Mouse (Mus musculus) bone marrow, adult 2 months (tissue): ENCODE data around the gene Gm29276. TPM values are rescaled to one million over a fixed set of nuclear protein-coding genes. Genes with fewer than 3 reads are reported as not detected.
"Not testable (repeated sequence)": the region's sequence is repeated elsewhere in the genome, so short reads cannot be mapped to it uniquely, and the experiment has no call there.

Experiments used
- H3K27ac ChIP-seq: fragments of 200-500 bp; 2 replicates; pipeline ENCODE4 v1.5.1; 2012; ENCODE audit warnings: low read depth, mild to moderate bottlenecking, control low read depth, inconsistent platforms, low read length; ENCODE audit not compliant: control insufficient read depth, poor library complexity, insufficient read depth
- H3K4me1 ChIP-seq: fragments of 200-500 bp; 2 replicates; pipeline ENCODE4 v1.6.1; 2011; ENCODE audit warnings: low read length; ENCODE audit not compliant: control insufficient read depth, insufficient read depth
- H3K4me3 ChIP-seq: fragments of 200-500 bp; replicated peaks from 2 replicates; pipeline ENCODE3; 2011; ENCODE audit warnings: mild to moderate bottlenecking, low read depth, low read length, control low read depth; ENCODE audit not compliant: control insufficient read depth
- WGBS: fragments of 180-500 bp; shearing (Covaris S2); methylation state at CpG from one replicate; pipeline ENCODE4 v1.1.7; 2018; 5-methylcytosine and 5-hydroxymethylcytosine counted together
- polyA plus RNA-seq: library from polyadenylated mRNA; stranded (reverse); fragments of >200 nt; gene quantifications from 2 replicates; pipeline ENCODE4 v1.2.4, GENCODE M21; 2011; ENCODE audit warnings: low replicate concordance; ENCODE audit not compliant: missing spikeins, insufficient read depth, insufficient read length

The Gm29276 gene
- polyA plus RNA-seq: not detected in 2 replicates

DNA sequence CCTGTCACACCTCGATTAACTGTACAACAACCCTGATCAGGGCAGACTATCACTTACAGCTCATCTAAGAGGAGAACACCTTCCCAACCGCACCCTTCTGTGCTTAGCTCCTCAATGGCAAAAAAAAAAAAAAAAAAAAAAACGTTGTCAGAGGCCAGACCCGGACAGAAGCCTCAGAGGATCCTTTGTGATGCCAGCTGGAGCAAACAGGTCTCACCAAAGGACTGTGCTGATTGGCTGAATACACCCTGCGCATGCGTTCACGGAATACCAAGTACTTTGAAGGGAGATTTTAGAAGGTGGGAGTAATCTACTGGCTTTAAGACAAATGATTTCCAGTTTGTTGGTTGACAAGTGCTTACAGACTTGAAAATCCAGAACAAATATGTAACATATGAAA is at the start of gene Gm29276:
TSS of gene Gm29276 (minus strand) at position 101 of the 400 bp plus-strand sequence.
- no CpG with 5 or more reads among the region's 7 CpGs for WGBS

More for the DNA sequence above, at the start of gene Gm29276:
- not testable (repeated sequence) for H3K4me3 ChIP-seq, H3K4me1 ChIP-seq, H3K27ac ChIP-seq
